Mouse (Mus musculus) neutrophil, adult 5-6 weeks (primary cell): Measurements from ENCODE around the gene Nupr1. TPM values are rescaled to one million over a fixed set of nuclear protein-coding genes. Genes with fewer than 3 reads are reported as not detected.
"Not testable (repeated sequence)": the region's sequence is repeated elsewhere in the genome, so short reads cannot be mapped to it uniquely, and the experiment has no call there.

Experiments
- ATAC-seq: fragments of 151-379, 151-347 bp; 2 replicates; pipeline ENCODE4 v1.8.0; 2017; ENCODE audit warnings: mild to moderate bottlenecking, moderate TSS enrichment; ENCODE audit not compliant: insufficient number of reproducible peaks, poor library complexity, low FRiP score, severe bottlenecking; ENCODE audit errors: extremely low read depth
- total RNA-seq: library from RNA; stranded (forward); fragments of 200-1000 nt; gene quantifications from 2 replicates; pipeline ENCODE4 v1.2.3, GENCODE M21; 2017

Gene Nupr1
- total RNA-seq, 1 experiment from 2014 or later: 9.5 TPM

- ATAC-seq: no peak
These were observed 15.0 kb upstream of the Nupr1 start for GRCm38 (mm10) chr7:126645708-126646107.

GRCm38 (mm10) chr7:126644914-126645313 is 14.3 kb upstream of the Nupr1 start:
- ATAC-seq: no peak

GRCm38 (mm10) chr7:126644345-126644744 is 13.7 kb upstream of the Nupr1 start:
- ATAC-seq: no peak

- not testable (repeated sequence) for ATAC-seq
These were observed 12.6 kb upstream of the Nupr1 start for GRCm38 (mm10) chr7:126643244-126643617.

GRCm38 (mm10) chr7:126642545-126643243 is 12.0 kb upstream of the Nupr1 start:
- ATAC-seq: no peak

- ATAC-seq: peak; percentile 84
These were observed 6.3 kb upstream of the Nupr1 start for GRCm38 (mm10) chr7:126636733-126637520.

- ATAC-seq: no peak
These were observed 4.7 kb upstream of the Nupr1 start for GRCm38 (mm10) chr7:126635375-126635774.

GRCm38 (mm10) chr7:126632478-126632877 is 1.8 kb upstream of the Nupr1 start:
- no peak for ATAC-seq

- ATAC-seq: no peak
These were observed 746 bp downstream of the Nupr1 start for GRCm38 (mm10) chr7:126629915-126630314.

GRCm38 (mm10) chr7:126628111-126628510 is 2.5 kb downstream of the Nupr1 start:
- no peak for ATAC-seq

- no peak for ATAC-seq
These were observed 4.7 kb downstream of the Nupr1 start for GRCm38 (mm10) chr7:126625807-126626600.

- ATAC-seq: no peak
These were observed 5.3 kb downstream of the Nupr1 start for GRCm38 (mm10) chr7:126625369-126625768.

- ATAC-seq: no peak
These were observed 5.9 kb downstream of the Nupr1 start for GRCm38 (mm10) chr7:126624774-126625173.

- no peak for ATAC-seq
These were observed 7.3 kb downstream of the Nupr1 start for GRCm38 (mm10) chr7:126623381-126623780.

- ATAC-seq: no peak
These were observed 9.0 kb downstream of the Nupr1 start for GRCm38 (mm10) chr7:126621452-126622359.

- no peak for ATAC-seq
These were observed 10.9 kb downstream of the Nupr1 start for GRCm38 (mm10) chr7:126619559-126620275.

GRCm38 (mm10) chr7:126616707-126617106 is 14.0 kb downstream of the Nupr1 start:
- no peak for ATAC-seq

GRCm38 (mm10) chr7:126612736-126613135 is 17.9 kb downstream of the Nupr1 start:
- no peak for ATAC-seq
